Mouse (Mus musculus): ENCODE measurements at regions not wholly inside any gene's neighbourhood (a gene's known extent, or its start where the extent isn't known, plus 50 kb on each side); places are given as distances from the start of the nearest gene placed in this dataset.

- DNase-seq: no peak
Observed at GRCm38 (mm10) chr9:113057415-113057814, 650.6 kb downstream of the Pdcd6ip start.

GRCm38 (mm10) chr9:113044556-113045178, 663.4 kb downstream of the Pdcd6ip start:
- DNase-seq: no peak

GRCm38 (mm10) chr9:113040885-113041284, 667.2 kb downstream of the Pdcd6ip start:
- no peak for DNase-seq

GRCm38 (mm10) chr9:113033996-113034395, 674.1 kb downstream of the Pdcd6ip start:
- no peak for DNase-seq

GRCm38 (mm10) chr9:113029091-113029490, 679.0 kb downstream of the Pdcd6ip start:
- DNase-seq: no peak

- DNase-seq: no peak
Observed at GRCm38 (mm10) chr9:113026904-113027193, 681.2 kb downstream of the Pdcd6ip start.

- DNase-seq: no peak
Observed at GRCm38 (mm10) chr9:113026096-113026903, 681.8 kb downstream of the Pdcd6ip start.

GRCm38 (mm10) chr9:113021866-113022645, 686.0 kb downstream of the Pdcd6ip start:
- no peak for DNase-seq

- DNase-seq: no peak
Observed at GRCm38 (mm10) chr9:113019576-113019975, 688.5 kb downstream of the Pdcd6ip start.

GRCm38 (mm10) chr9:113008106-113008505, 700.0 kb downstream of the Pdcd6ip start:
- DNase-seq: no peak

GRCm38 (mm10) chr9:112996204-112996603, 711.9 kb downstream of the Pdcd6ip start:
- DNase-seq: no peak

GRCm38 (mm10) chr9:112994774-112995173, 713.3 kb downstream of the Pdcd6ip start:
- no peak for DNase-seq

- DNase-seq: no peak
Observed at GRCm38 (mm10) chr9:112993627-112994026, 714.4 kb downstream of the Pdcd6ip start.

- DNase-seq: no peak
Observed at GRCm38 (mm10) chr9:112992937-112993336, 715.1 kb downstream of the Pdcd6ip start.

- no peak for DNase-seq
Observed at GRCm38 (mm10) chr9:112983353-112983752, 724.7 kb downstream of the Pdcd6ip start.

- no peak for DNase-seq
Observed at GRCm38 (mm10) chr9:112951567-112951966, 715.8 kb upstream of the Arpp21 start.

- DNase-seq: no peak
Observed at GRCm38 (mm10) chr9:112950056-112950455, 714.3 kb upstream of the Arpp21 start.

GRCm38 (mm10) chr9:112938781-112939180, 703.0 kb upstream of the Arpp21 start:
- no peak for DNase-seq

GRCm38 (mm10) chr9:112909311-112910101, 673.8 kb upstream of the Arpp21 start:
- no peak for DNase-seq

- no peak for DNase-seq
Observed at GRCm38 (mm10) chr9:112905955-112906354, 670.2 kb upstream of the Arpp21 start.

- no peak for DNase-seq
Observed at GRCm38 (mm10) chr9:112864921-112865320, 629.2 kb upstream of the Arpp21 start.

GRCm38 (mm10) chr9:112861136-112861535, 625.4 kb upstream of the Arpp21 start:
- DNase-seq: no peak

GRCm38 (mm10) chr9:112860307-112860893, 624.7 kb upstream of the Arpp21 start:
- no peak for DNase-seq

Data from embryo, embryonic 11 days (tissue).